8 mouse cellular contexts compared by ENCODE assay signal in the genomic region with DNA sequence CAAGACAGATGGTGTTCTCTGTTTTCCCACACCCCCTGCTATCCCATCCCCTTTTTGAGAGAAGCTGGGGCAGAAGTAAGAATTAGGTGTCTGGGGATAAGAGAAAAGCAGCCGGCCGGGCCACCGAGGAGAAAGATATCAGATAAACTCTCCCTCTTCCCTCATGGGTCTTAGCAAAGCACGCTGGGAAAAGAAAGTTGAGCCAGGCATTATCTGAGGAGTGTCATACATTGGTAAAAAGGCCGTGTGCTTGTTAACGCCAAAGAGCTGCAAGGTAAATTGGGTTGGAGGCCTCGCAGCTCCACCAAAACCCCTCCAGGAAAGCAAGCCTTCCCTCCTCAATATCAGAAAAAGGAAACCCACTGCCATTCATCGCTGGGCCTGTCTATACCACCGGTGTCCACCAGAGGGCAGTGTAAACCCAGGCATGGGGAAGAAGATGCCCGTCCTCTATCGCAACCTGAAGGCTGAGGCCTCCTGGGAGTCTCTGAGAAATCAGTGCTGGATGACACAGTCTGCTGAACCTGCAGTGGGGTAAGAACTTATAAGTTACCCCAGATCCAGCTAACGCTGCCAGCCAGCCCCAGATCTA. TPM values are rescaled to one million over a fixed set of nuclear protein-coding genes. Genes with fewer than 3 reads are reported as not detected.
A peak's percentile ranks its signal among the peaks of the same experiment; 100 is the strongest.
DNase-seq lines count a peak whose midpoint lies in the region; ATAC-seq and TF ChIP-seq lines count a peak whose summit lies in the region.
"Had no signal": no experiment of that assay in that cellular context is flagged by ENCODE, and none has a peak within 500 bp of the region (broad histone marks: within the 10 kb centered on the region; RNA-seq: fewer than 3 reads in every experiment).

No protein-coding gene starts in this region.

- no peak overlapping the region for H3K4me3 ChIP-seq in hindbrain, postnatal 0 days (ENCODE audit: low read length)
- no peak overlapping the region for H3K4me3 ChIP-seq in small intestine, adult 2 months (ENCODE audit: low read depth, low read length)
- H3K4me3 ChIP-seq: myocyte had no signal

- H3K9me3 ChIP-seq in hindbrain, postnatal 0 days (ENCODE audit: low read length), result 0 out of 2 replicates have a peak, but pooled peaks cover 2% of the 10 kb centered on the region

- no peak for ATAC-seq in hindbrain, postnatal 0 days

- 21% methylated on average over 12 of the region's 12 CpGs for WGBS in hindbrain, postnatal 0 days
- WGBS in small intestine, adult 2 months, result 6% methylated on average over 12 of the region's 12 CpGs

- TF ChIP-seq CTCF in hindbrain, postnatal 0 days (IDR thresholded peaks at IDR 0.05; ENCODE audit: low read depth), result peak; percentile 99
- TF ChIP-seq CTCF in small intestine, adult 2 months (IDR thresholded peaks at IDR 0.05; ENCODE audit: extremely low read depth, insufficient read length, insufficient replicate concordance, low read depth, low read length), result peak; percentile 99; the same call in 1 of the 2 replicates

- DNase-seq in R1 (ENCODE audit: low read depth, low spot score), result peak; percentile 87
- peak; percentile 87 to 91 for DNase-seq in cerebellum, adult 18-20 months
- peak; percentile 48 to 83 for DNase-seq in frontal cortex, postnatal 10 days (ENCODE audit: low spot score in 2 of 2)
- peak; percentile 90 for DNase-seq in hindbrain, postnatal 0 days (ENCODE audit: low spot score)
- peak; percentile 43 to 88 for DNase-seq in left cerebral cortex, adult 8-10 months (ENCODE audit: low spot score in 2 of 2)
- peak; percentile 84 for DNase-seq in mesoderm, embryonic 11.5 days (ENCODE audit: low read depth, low spot score)

- no peak for TF ChIP-seq POLR2A in small intestine, adult 2 months (IDR thresholded peaks at IDR 0.05; ENCODE audit: low read depth, low read length)

- H3K4me2 ChIP-seq in hindbrain, postnatal 0 days (ENCODE audit: low read depth, low read length), result no peak overlapping the region

- H3K36me3 ChIP-seq in hindbrain, postnatal 0 days (ENCODE audit: insufficient read depth, low read length), result no peaks in the 10 kb centered on the region
- no peaks in the 10 kb centered on the region for H3K36me3 ChIP-seq in small intestine, adult 2 months (ENCODE audit: control insufficient read depth, insufficient read depth, low read length)

- H3K9ac ChIP-seq in hindbrain, postnatal 0 days (replicated peaks; ENCODE audit: low read length), result no peak overlapping the region

- H3K4me1 ChIP-seq in hindbrain, postnatal 0 days (ENCODE audit: insufficient read depth, low read length), result peaks cover 6% of the 10 kb centered on the region; the same call in 1 of the 2 replicates
- no peaks in the 10 kb centered on the region for H3K4me1 ChIP-seq in small intestine, adult 2 months (ENCODE audit: control insufficient read depth, insufficient read depth, insufficient read length, low read length)

- no peak overlapping the region for H3K27ac ChIP-seq in hindbrain, postnatal 0 days
- no peak overlapping the region for H3K27ac ChIP-seq in small intestine, adult 2 months (ENCODE audit: insufficient read depth, low read depth, low read length)

- no peaks in the 10 kb centered on the region for H3K27me3 ChIP-seq in hindbrain, postnatal 0 days (ENCODE audit: insufficient read depth, low read length)
- H3K27me3 ChIP-seq in small intestine, adult 2 months (ENCODE audit: control insufficient read depth, insufficient read depth, low read length), result peaks cover 3% of the 10 kb centered on the region; the same call in 1 of the 2 replicates

RNA-seq across cellular contexts. Expression of gene Spats1, which starts 3.1 kb away (rescaled TPM):
- total RNA-seq in hindbrain, postnatal 0 days (2014; rRNA removed), result 0.29 and 4.2 TPM in 2 replicates
- 2.9 and 3.5 TPM in 2 replicates for polyA plus RNA-seq in hindbrain, postnatal 0 days (2015; fragmentation: Nextera tagmentation; extraction: Ambion mirVana)
- 1 to 10 TPM; 6.2 to 7.8 (median 6.9) TPM for total RNA-seq in left cerebral cortex, adult 8-10 months (2022)
- polyA plus RNA-seq in small intestine, adult 2 months (2012; rRNA removed), result not detected in 2 replicates

RNA-seq across cellular contexts. Expression of gene Aars2, which starts 28.3 kb away (rescaled TPM):
- total RNA-seq in hindbrain, postnatal 0 days (2014; rRNA removed), result 28.5 and 34.5 TPM in 2 replicates
- 14.2 and 15.7 TPM in 2 replicates for polyA plus RNA-seq in hindbrain, postnatal 0 days (2015; fragmentation: Nextera tagmentation; extraction: Ambion mirVana)
- 10 to 100 TPM; 22.0 to 25.1 (median 22.8) TPM for total RNA-seq in left cerebral cortex, adult 8-10 months (2022)
- polyA plus RNA-seq in small intestine, adult 2 months (2012; rRNA removed), result 9.8 and 10.5 TPM in 2 replicates

RNA-seq across cellular contexts. Expression of gene Cdc5l, which starts 44.8 kb away (rescaled TPM):
- 21.5 and 38.1 TPM in 2 replicates for total RNA-seq in hindbrain, postnatal 0 days (2014; rRNA removed)
- polyA plus RNA-seq in hindbrain, postnatal 0 days (2015; fragmentation: Nextera tagmentation; extraction: Ambion mirVana), result 54.2 and 57.7 TPM in 2 replicates
- total RNA-seq in left cerebral cortex, adult 8-10 months (2022), result 10 to 100 TPM; 50.9 to 62.6 (median 52.9) TPM
- polyA plus RNA-seq in small intestine, adult 2 months (2012; rRNA removed), result 2.1 and 4.2 TPM in 2 replicates

RNA-seq across cellular contexts. Expression of gene Tcte1, which starts 44.9 kb away (rescaled TPM):
- total RNA-seq in hindbrain, postnatal 0 days (2014; rRNA removed), result 0.58 and 1.5 TPM in 2 replicates
- polyA plus RNA-seq in hindbrain, postnatal 0 days (2015; fragmentation: Nextera tagmentation; extraction: Ambion mirVana), result 3.9 and 4.3 TPM in 2 replicates
- 1 to 10 TPM; 1.3 to 1.7 (median 1.4) TPM for total RNA-seq in left cerebral cortex, adult 8-10 months (2022)
- 0.04 TPM in 2 replicates for polyA plus RNA-seq in small intestine, adult 2 months (2012; rRNA removed)
- polyA plus RNA-seq: myocyte had no signal
